ENCODE assay signal across 21 mouse cellular contexts in the genomic region with DNA sequence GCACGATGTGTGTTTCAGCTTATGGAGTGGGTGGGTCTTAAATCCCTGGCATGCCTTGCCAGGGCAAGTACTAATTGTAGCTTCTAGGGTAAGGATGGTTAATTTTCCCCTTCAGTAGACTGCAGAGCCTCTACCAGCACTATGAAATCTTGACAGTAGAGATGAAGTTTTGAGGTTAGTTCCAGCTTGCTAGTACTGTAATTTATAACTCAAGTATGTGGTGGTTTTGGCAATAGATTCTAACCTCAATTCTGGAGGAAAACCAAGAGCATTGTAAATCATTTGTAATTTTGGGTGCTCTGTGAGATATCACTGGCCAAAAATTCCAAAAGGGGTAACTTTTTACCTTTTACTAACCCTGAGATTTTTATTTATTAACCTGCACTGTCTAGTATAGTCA.
"Had no signal": no experiment of that assay in that cellular context is flagged by ENCODE, and none has a peak within 500 bp of the region (broad histone marks: within the 10 kb centered on the region; RNA-seq: fewer than 3 reads in every experiment).

No protein-coding gene starts in this region.

- H3K27ac ChIP-seq: heart, embryonic 10.5 days; hindbrain, embryonic 13.5 days; hindbrain, embryonic 15.5 days; hindbrain, postnatal 0 days; limb, embryonic 13.5 days; limb, embryonic 15.5 days; liver, embryonic 12.5 days; liver, embryonic 14.5 days had no signal

- DNase-seq: gastrocnemius, postnatal 14 days; gastrocnemius, postnatal 36 days; heart, adult 11 months; heart, postnatal 10 days; heart, postnatal 4 days; kidney, adult 11 months; kidney, postnatal 10 days; kidney, postnatal 36 days; layer of hippocampus, adult 9-11 months; layer of hippocampus, postnatal 36 days; left cerebral cortex, postnatal 4 days had no signal

- H3K36me3 ChIP-seq: heart, embryonic 10.5 days; heart, embryonic 12.5 days; hindbrain, embryonic 13.5 days; hindbrain, embryonic 15.5 days; limb, embryonic 13.5 days; limb, embryonic 15.5 days; liver, embryonic 12.5 days had no signal

- H3K9me3 ChIP-seq: heart, embryonic 10.5 days; hindbrain, embryonic 13.5 days; hindbrain, embryonic 15.5 days; limb, embryonic 13.5 days; limb, embryonic 15.5 days; liver, embryonic 12.5 days had no signal

- H3K4me1 ChIP-seq: heart, embryonic 10.5 days; heart, embryonic 12.5 days; hindbrain, embryonic 13.5 days; hindbrain, embryonic 15.5 days; limb, embryonic 13.5 days; limb, embryonic 15.5 days; liver, embryonic 12.5 days had no signal

- H3K27me3 ChIP-seq: heart, embryonic 12.5 days; hindbrain, embryonic 13.5 days; hindbrain, embryonic 15.5 days; limb, embryonic 13.5 days; limb, embryonic 15.5 days; liver, embryonic 12.5 days had no signal

- H3K4me2 ChIP-seq: heart, embryonic 12.5 days; hindbrain, embryonic 13.5 days; hindbrain, embryonic 15.5 days; limb, embryonic 13.5 days; limb, embryonic 15.5 days; liver, embryonic 12.5 days had no signal

- ATAC-seq: hindbrain, postnatal 0 days; intestine, embryonic 16.5 days; liver, embryonic 12.5 days had no signal

- H3K4me3 ChIP-seq: heart, embryonic 10.5 days; heart, embryonic 12.5 days; hindbrain, embryonic 13.5 days; hindbrain, embryonic 15.5 days; limb, embryonic 13.5 days; limb, embryonic 15.5 days; liver, embryonic 12.5 days had no signal

- H3K9ac ChIP-seq: heart, embryonic 12.5 days; hindbrain, embryonic 13.5 days; hindbrain, embryonic 15.5 days; limb, embryonic 13.5 days; limb, embryonic 15.5 days; liver, embryonic 12.5 days; liver, embryonic 14.5 days had no signal
